Mouse (Mus musculus): ENCODE results near the gene Nedd4. TPM values are rescaled to one million over a fixed set of nuclear protein-coding genes. Genes with fewer than 3 reads are reported as not detected.
"Not testable (repeated sequence)": the region's sequence is repeated elsewhere in the genome, so short reads cannot be mapped to it uniquely, and the experiment has no call there.

Nedd4 gene
- polyA plus RNA-seq, 1 experiment = 26.9 TPM

GRCm38 (mm10) chr9:72641093-72641680, 21.0 kb upstream of the Nedd4 start:
- Histone ChIP-seq H3K4me1 (ENCODE audit: control insufficient read depth, insufficient read depth, low read length) (peaks cover 9% of the 10 kb centered on the region), H3K4me3 (ENCODE audit: control insufficient read depth, low read depth, low read length) (no peak overlapping the region), H3K27me3 (ENCODE audit: control insufficient read depth, insufficient read depth, low read length) (no peaks in the 10 kb centered on the region), H3K27ac (ENCODE audit: control insufficient read depth, insufficient read depth, low read depth, low read length) (peak overlapping the region; percentile 86), H3K36me3 (ENCODE audit: control insufficient read depth, insufficient read depth, low read length) (no peaks in the 10 kb centered on the region)
- TF ChIP-seq CTCF (IDR thresholded peaks at IDR 0.05; ENCODE audit: control insufficient read depth, insufficient read depth, insufficient replicate concordance, low read depth, low read length) = no peak
- no peak for TF ChIP-seq POLR2A (IDR thresholded peaks at IDR 0.05; ENCODE audit: control insufficient read depth, low read depth, low read length)

- not testable (repeated sequence) for H3K4me3 ChIP-seq (ENCODE audit: control insufficient read depth, low read depth, low read length); H3K36me3 ChIP-seq (ENCODE audit: control insufficient read depth, insufficient read depth, low read length); H3K27ac ChIP-seq (ENCODE audit: control insufficient read depth, insufficient read depth, low read depth, low read length); H3K27me3 ChIP-seq (ENCODE audit: control insufficient read depth, insufficient read depth, low read length); H3K4me1 ChIP-seq (ENCODE audit: control insufficient read depth, insufficient read depth, low read length)
These were observed 19.2 kb upstream of the Nedd4 start for GRCm38 (mm10) chr9:72642756-72643447.

DNA sequence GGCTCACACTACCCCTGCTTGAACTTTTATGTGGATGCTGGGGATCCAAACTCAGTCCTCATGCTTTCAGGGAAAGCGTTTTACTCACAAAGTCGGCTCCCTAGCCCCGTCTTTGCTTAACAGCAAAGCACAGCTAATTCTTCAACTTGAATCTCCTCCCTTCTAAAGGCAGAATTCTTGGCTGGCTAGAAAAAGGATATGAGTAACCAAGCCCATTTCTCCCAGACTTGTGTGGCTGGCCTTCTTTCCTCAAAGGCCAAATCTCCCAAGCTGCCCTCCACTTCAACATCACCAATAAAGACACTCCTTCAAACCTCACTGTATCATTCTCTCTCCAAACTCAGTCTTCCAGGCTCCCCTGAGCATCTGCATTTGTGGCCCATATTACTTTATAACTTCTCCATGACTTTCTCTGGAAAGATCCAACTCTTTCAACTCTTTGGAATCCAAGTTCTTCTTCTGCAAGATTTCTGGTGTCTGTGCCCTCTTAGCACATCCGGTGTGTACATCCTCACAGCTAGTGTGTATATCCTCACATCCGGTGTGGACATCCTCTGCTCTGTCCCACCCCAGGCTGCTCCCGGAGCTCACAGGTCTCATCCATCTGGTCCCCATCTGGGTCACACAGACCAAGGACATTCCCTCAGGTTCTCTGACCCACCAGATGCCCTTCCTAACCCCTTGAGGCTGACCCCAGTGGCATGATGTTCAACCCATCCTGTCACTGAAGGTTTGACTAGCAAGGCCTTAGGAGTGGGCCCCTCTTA, 18.3 kb upstream of the Nedd4 start:
- Histone ChIP-seq H3K27me3 (ENCODE audit: control insufficient read depth, insufficient read depth, low read length) (no peaks in the 10 kb centered on the region), H3K4me1 (ENCODE audit: control insufficient read depth, insufficient read depth, low read length) (peaks cover 9% of the 10 kb centered on the region), H3K4me3 (ENCODE audit: control insufficient read depth, low read depth, low read length) (no peak overlapping the region), H3K27ac (ENCODE audit: control insufficient read depth, insufficient read depth, low read depth, low read length) (no peak overlapping the region), H3K36me3 (ENCODE audit: control insufficient read depth, insufficient read depth, low read length) (no peaks in the 10 kb centered on the region)
- no peak for TF ChIP-seq POLR2A (IDR thresholded peaks at IDR 0.05; ENCODE audit: control insufficient read depth, low read depth, low read length)
- no peak for TF ChIP-seq CTCF (IDR thresholded peaks at IDR 0.05; ENCODE audit: control insufficient read depth, insufficient read depth, insufficient replicate concordance, low read depth, low read length)

DNA sequence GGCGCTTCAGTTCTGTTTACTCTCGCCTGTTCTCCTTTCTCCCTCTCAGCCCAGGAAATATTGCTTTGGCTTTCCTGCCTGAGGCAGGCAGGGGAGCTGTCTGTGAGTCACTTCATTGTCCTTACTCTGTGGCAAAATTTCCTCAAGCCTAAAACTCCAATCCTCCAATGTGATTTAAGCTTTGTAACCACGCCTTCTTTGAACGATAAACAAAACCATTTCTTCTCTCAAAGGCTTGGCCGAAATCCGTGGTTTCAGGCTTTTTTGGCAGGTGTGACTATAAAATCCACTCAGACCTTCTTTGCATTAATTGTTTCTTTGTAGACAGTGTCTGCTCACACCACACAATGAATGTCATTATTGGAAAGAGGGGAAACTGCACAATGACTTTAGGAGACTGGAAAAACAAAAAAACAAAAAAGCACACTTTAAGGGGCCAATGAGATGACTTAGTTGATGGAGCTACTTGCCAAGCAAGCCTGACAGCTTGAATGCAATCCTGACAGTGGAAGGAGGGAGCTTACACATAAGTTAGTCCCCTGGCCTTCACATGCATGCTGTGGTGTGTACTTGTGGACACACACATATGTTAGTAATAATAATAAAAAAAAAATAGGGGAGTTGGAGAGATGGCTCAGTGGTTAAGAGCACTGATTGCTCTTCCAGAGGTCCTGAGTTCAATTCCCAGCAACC, 17.6 kb upstream of the Nedd4 start:
- TF ChIP-seq CTCF (IDR thresholded peaks at IDR 0.05; ENCODE audit: control insufficient read depth, insufficient read depth, insufficient replicate concordance, low read depth, low read length) (no peak), POLR2A (IDR thresholded peaks at IDR 0.05; ENCODE audit: control insufficient read depth, low read depth, low read length) (no peak)
- no peak overlapping the region for H3K4me3 ChIP-seq (ENCODE audit: control insufficient read depth, low read depth, low read length)
- no peak overlapping the region for H3K27ac ChIP-seq (ENCODE audit: control insufficient read depth, insufficient read depth, low read depth, low read length)
- no peaks in the 10 kb centered on the region for H3K36me3 ChIP-seq (ENCODE audit: control insufficient read depth, insufficient read depth, low read length)
- H3K27me3 ChIP-seq (ENCODE audit: control insufficient read depth, insufficient read depth, low read length) = no peaks in the 10 kb centered on the region
- H3K4me1 ChIP-seq (ENCODE audit: control insufficient read depth, insufficient read depth, low read length) = peaks cover 9% of the 10 kb centered on the region

DNA sequence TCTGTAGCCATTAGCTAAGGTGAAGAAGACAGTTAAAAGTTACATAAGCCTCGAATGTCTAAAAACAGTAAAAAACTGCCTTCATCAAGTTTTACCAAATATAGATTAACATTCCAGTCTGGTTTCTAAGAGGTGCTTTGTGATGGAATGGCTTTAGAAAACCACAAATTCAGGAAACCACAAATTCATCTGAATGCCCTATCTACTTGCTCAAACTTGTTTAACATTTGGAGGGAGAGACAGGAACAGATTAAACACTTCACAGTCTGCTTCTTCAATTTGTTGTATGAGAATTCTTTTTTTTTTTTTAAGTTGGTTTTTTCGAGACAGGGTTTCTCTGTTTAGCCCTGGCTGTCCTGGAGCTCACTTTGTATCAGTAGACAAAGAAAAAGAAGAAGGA, 12.4 kb upstream of the Nedd4 start:
- Histone ChIP-seq H3K27ac (ENCODE audit: control insufficient read depth, insufficient read depth, low read depth, low read length) (no peak overlapping the region), H3K36me3 (ENCODE audit: control insufficient read depth, insufficient read depth, low read length) (no peaks in the 10 kb centered on the region), H3K4me3 (ENCODE audit: control insufficient read depth, low read depth, low read length) (no peak overlapping the region), H3K4me1 (ENCODE audit: control insufficient read depth, insufficient read depth, low read length) (no peaks in the 10 kb centered on the region), H3K27me3 (ENCODE audit: control insufficient read depth, insufficient read depth, low read length) (no peaks in the 10 kb centered on the region)
- TF ChIP-seq POLR2A (IDR thresholded peaks at IDR 0.05; ENCODE audit: control insufficient read depth, low read depth, low read length) = no peak
- no peak for TF ChIP-seq CTCF (IDR thresholded peaks at IDR 0.05; ENCODE audit: control insufficient read depth, insufficient read depth, insufficient replicate concordance, low read depth, low read length)

DNA sequence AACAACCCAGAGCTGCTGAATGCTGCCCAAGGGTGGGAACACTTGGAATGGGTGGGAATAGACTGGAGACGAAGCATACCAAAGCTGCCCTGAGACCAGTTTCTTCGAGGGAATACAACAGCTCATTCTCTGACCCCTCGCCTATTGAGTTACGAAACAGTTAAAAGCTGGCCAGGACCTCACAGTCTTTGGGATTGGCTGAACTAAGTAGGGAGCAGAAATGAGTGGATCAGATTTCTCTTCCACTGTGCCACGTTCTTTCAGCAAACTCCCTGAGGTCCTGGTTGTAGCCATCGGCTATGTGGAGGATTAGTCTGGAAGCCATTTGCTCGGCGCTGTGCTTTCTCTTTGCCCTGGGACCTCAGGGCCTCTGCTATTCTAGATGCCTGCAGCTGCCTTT, 9.2 kb upstream of the Nedd4 start:
- no peaks in the 10 kb centered on the region for H3K4me1 ChIP-seq (ENCODE audit: control insufficient read depth, insufficient read depth, low read length)
- no peaks in the 10 kb centered on the region for H3K27me3 ChIP-seq (ENCODE audit: control insufficient read depth, insufficient read depth, low read length)
- TF ChIP-seq POLR2A (IDR thresholded peaks at IDR 0.05; ENCODE audit: control insufficient read depth, low read depth, low read length) (no peak), CTCF (IDR thresholded peaks at IDR 0.05; ENCODE audit: control insufficient read depth, insufficient read depth, insufficient replicate concordance, low read depth, low read length) (no peak)
- H3K36me3 ChIP-seq (ENCODE audit: control insufficient read depth, insufficient read depth, low read length) = no peaks in the 10 kb centered on the region
- peak overlapping the region; percentile 22; the same call in 1 of the 2 replicates for H3K27ac ChIP-seq (ENCODE audit: control insufficient read depth, insufficient read depth, low read depth, low read length)
- no peak overlapping the region for H3K4me3 ChIP-seq (ENCODE audit: control insufficient read depth, low read depth, low read length)

DNA sequence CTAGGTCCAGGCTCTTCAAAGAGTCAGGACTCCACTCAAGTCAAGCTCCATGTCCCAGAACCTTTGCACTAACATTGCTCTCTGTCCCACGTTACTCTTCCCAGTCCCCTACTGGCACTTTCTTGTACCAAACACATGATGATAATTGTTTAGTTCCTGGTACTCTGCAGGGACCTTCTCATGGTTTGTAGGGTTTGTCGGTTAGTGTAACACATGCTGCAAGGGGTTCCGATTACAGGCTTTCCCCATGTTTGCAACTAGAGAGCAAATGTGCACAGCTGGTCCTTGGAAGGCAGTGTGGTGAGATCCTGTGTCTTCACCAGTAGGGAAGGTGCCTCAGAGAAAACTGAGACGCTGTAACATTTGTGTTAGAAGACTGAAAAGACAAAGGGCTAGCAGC, 8.6 kb upstream of the Nedd4 start:
- H3K4me3 ChIP-seq (ENCODE audit: control insufficient read depth, low read depth, low read length) = no peak overlapping the region
- H3K36me3 ChIP-seq (ENCODE audit: control insufficient read depth, insufficient read depth, low read length) = no peaks in the 10 kb centered on the region
- no peaks in the 10 kb centered on the region for H3K27me3 ChIP-seq (ENCODE audit: control insufficient read depth, insufficient read depth, low read length)
- TF ChIP-seq POLR2A (IDR thresholded peaks at IDR 0.05; ENCODE audit: control insufficient read depth, low read depth, low read length) (no peak), CTCF (IDR thresholded peaks at IDR 0.05; ENCODE audit: control insufficient read depth, insufficient read depth, insufficient replicate concordance, low read depth, low read length) (no peak)
- H3K27ac ChIP-seq (ENCODE audit: control insufficient read depth, insufficient read depth, low read depth, low read length) = no peak overlapping the region
- H3K4me1 ChIP-seq (ENCODE audit: control insufficient read depth, insufficient read depth, low read length) = no peaks in the 10 kb centered on the region
